Mouse (Mus musculus): ENCODE measurements around the gene Nup214.

DNA sequence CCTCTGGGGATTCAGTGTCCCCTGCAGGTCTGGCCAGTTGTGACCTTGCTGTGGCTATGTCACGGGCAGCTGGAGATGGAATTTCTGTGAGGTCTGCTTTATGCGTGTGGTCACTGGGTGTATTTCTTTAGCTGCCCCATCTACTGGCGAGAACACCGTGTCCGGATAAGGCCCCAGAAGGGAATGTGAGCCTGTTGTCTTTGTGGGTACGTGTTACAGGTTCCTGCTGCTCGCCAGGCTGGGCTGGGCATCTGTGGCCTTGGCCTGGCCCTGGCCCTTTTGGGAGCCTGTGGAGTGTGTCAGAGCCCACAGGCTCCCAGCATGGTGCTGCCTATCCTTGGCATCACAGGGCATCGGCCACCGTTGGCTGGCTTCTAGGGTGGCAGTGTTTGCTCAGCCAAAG lies 19.5 kb upstream of the Nup214 start:
- TF ChIP-seq CTCF (IDR thresholded peaks at IDR 0.05; ENCODE audit: control insufficient read depth, insufficient read depth, insufficient read length), result no peak
- TF ChIP-seq USF1 (IDR thresholded peaks at IDR 0.05; ENCODE audit: low read depth), result no peak
- TF ChIP-seq MYOD1 (IDR thresholded peaks at IDR 0.05; ENCODE audit: control insufficient read depth, insufficient read length, low read depth), result no peak
